Mouse (Mus musculus): ENCODE measurements around the gene Mrpl22.
"Not testable (repeated sequence)": the region's sequence is repeated elsewhere in the genome, so short reads cannot be mapped to it uniquely, and the experiment has no call there.

Gene Mrpl22

GRCm38 (mm10) chr11:58226425-58226824 lies 55.0 kb downstream of the Mrpl22 start:
- no peak for DNase-seq (ENCODE audit: low read depth, low spot score)

DNA sequence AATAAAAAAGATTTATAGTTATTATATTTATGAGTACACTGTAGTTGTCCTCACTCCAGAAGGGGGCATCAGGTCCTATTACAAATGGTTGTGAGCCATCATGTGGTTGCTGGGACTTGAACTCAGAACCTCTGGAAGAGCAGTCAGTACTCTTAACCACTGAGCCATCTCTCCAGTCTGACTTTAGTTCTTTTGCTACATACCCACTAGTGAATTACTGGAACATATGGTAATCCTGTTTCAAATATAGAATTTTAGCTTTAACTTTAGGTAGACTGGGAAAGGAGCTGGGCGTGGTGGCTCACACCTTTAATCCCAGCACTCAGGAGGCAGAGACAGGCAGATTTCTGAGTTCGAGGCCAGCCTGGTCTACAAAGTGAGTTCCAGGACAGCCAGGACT lies 56.6 kb downstream of the Mrpl22 start:
- DNase-seq (ENCODE audit: low read depth, low spot score), result not testable (repeated sequence)
